Mouse (Mus musculus) gastrocnemius, postnatal 25 days (tissue): ENCODE measurements around the gene Omp. TPM values are rescaled to one million over a fixed set of nuclear protein-coding genes. Genes with fewer than 3 reads are reported as not detected.
A peak's percentile ranks its signal among the peaks of the same experiment; 100 is the strongest.

Source experiments
- DNase-seq: peaks from one replicate; pipeline ENCODE4 v3.0.0; 2022
- total RNA-seq, 2 experiments: library from RNA; stranded (reverse); gene quantifications; 1 replicate in 1 of 2; 2 replicates in 1 of 2; pipeline ENCODE4 v1.2.3; 2021

Gene Omp
- total RNA-seq, 2 experiments from 2014 or later, result 0.11 TPM; not detected in 1

DNA sequence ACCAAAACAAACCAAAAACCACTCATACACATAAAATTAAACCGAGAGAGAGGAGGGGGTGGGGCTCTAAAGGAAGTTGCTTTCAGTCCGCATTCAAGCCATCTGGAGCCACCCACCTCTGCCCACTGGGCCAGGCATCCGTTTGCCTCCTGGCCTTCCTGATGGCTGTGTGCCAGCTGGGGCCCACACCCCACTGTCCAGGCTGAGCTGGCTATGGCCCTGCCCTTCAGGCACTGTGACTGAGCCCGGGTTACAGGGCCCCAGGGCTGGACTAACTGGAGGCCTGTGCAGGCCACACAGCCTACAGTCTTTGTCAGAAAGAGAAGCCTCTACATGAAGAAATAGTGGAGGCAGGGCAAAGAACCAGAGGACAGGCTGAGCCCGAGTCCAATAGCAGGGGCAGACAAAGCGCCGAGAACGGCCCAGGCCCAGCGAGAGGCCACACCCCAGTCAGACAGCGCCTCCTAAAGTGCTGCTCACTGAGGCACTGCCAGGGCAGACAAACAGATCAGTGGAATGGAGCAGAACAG, 19.8 kb upstream of the Omp start:
- peak; percentile 38 for DNase-seq

DNA sequence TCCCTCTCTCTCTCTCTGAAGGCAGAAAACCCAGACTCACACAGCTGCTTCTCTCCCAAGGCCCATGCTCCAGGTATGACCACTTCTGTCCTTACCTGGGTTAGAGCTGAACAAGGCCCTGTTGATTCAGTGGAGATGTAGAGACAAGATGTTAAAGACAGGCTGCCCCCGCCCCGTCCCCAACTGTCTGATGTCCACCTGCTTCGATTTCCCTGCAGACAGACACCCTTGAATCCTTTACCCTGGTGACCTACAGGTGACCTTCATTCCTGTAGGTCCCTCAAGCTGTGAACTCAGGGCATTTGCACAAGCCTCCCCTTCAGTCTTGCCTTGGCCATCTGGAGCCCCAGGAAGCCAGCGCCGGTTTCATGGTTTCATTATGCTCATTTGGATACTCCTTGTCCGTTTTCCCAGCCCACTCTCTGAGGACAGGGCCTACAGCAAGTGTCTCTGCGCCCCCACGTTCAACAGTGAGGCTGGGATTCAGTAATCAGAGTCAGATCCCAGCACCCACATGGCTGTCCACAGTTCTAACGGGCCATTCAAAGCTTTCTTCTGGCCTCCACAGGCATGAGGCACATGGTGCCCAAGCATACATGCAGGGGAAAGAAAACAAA, 19.2 kb upstream of the Omp start:
- DNase-seq, result no peak

DNA sequence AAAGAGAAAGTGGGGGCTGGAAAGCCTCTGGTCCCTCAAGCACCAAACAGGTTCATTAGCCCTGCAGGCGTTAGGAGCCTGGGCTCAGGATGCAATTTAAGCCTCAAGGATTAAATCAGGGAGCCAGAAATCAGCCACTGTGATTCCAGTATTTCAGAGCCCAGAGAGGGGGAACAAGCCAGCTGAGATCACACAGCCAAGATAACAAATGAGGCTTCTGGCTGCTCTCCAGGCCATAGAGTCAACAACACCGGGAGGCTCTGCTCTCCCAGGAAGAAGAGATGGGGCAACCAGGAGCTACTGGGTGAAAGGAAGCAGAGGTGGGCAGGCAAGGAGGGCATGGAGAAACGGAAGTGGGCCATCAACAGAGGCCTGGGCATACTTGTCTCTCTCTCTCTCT, 18.4 kb upstream of the Omp start:
- peak; percentile 7 for DNase-seq

DNA sequence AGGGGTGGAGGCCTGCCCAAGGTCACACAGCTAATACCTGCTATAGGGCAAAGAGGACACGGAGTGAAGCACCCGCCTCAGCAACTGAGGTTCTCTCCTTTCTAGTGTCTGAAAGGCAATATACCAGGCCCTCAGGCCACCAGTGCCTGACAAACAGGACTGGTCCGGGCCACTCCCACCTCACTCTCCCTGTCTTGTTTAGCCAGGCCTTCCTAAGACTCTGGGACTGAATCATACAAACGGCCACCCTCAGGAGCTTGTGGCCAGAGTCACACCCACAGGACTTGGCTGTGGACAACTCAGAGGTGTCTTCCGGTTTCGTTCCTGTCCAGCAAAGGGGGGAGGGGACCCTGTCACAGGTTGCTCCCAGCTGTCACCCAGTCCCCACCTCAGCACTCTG, 16.9 kb upstream of the Omp start:
- no peak for DNase-seq

DNA sequence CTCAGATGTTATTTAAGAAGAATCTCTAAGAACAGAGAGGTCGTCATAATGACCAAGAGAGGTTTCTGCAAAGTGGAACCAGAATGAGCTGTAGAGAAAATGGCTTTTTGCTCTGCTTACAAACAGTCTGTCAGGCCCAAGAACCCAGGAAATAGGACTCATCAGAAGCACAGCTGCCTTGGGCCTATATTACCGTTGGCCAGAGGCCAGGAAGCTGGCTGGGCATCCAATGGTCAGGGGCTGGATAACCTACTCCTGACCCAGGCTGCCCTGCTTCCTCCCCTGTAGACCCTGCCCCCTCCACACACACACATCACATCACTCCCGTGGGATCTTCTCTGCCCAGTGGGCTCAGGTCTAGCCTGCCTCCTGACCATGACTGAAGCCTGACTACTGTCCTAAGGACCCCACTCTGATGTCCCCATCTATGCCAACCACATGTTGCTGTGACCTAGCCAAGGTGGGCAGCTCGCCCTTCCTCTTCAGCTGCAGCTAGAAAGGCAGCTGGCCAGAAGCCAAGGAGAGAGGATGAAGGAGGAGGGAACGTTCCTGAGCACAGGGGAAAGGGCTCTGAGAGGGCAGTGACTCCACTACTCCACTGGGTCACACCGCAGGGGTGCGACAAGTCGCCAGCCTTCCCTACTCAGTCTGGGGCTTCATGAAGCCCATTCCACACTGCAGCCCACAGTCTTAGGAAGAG, 14.9 kb upstream of the Omp start:
- DNase-seq, result no peak

DNA sequence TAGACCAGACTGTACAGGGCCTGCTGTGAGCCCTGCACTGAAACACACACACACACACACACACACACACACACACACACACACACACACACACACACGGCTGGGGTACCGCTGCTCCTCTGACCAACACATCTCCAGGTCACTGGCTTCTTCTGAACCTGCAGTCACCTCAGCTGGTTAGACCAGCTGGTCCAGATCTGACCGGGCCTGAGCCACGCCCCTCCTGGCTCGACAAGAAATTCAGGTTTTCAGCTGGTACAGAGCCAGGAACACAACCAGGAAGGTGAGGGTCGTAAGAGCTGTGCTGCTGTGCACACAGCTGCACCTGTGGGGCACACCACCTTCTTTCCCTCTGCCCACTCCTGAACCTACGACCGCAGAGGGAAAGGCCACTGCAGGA, 13.2 kb upstream of the Omp start:
- no peak for DNase-seq

DNA sequence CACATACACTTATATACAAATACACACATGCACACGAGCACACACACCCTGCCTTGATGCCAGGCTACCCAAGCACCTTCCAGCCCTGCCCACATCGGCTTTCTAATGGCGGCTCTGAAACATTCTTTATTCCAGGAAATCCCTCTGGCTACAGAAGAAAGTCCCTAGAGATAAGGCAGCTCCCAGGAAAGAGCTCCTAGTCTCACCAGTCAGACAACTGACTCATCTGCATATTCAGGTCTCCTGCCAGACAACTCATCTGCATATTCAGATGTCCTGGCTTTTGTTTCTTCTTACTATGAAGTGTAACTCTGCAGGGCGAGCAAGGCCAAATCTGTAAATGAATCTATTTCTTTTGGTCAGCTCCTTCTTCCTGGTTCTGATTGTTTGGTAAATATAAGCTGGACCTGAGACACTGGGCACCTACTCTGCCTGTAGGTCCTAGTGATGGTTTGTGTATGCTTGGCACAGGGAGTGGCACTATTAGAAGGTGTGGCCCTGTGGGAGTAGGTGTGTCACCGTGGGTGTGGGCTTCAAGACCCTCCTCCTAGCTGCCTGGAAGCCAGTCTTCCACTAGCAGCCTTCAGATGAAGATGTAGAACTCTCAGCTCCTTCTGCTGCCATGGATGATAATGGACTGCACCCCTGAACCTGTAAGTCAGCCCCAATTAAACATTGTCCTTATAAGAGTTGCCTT, 12.5 kb upstream of the Omp start:
- DNase-seq, result no peak

DNA sequence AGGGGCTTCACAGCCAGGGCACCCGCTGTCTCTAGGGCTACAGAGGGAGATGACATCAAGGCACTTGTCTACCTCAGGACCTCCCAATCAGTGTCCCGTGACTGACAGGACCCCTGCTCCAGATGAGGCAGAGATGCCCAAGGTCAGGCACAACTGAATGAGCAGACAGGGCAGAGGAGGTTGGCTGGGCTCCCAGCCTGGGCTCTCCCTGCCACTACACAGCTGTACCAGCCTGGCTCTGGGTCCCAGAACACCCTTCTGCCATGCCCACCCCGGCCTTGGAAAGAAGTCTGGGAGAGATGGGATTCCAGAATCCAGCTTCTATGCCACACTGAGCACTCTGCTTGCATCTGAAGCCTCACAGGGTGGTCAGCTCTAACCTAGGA, 11.0 kb upstream of the Omp start:
- no peak for DNase-seq

DNA sequence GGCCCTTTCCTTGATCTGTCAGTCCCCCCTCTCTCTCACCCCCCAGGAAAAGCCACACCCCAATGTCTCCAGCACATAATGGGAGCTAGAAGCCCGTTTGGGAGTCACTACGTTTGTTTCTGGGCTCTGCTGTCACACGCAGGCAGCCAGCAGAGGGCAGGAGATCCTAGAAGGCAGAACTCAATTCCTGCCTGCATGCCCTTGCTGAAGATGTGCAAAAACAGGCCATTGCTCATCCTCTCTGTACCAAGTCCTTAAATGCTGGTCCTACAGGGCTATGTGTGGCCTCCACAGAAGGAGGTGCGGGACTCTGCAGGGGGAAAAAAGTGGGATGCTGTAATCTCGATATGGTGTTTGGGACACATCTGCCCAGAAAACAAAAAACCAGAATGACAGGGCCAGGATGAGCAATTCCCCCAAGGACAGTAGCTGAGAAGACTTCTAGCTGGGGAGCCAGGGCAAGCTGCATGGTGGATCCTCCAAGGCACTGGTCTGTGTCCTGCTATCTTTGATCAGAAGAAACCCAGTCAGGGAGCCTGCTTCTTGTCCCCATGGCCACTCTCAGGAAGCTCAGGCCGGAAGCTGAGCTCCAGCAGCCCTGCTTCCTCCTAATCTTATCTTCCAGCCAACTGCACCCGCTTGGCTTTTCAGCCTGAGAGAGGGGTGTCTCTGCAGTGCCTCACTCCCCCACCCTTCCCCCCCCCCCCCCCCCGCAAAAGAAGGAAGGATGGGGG, 10.4 kb upstream of the Omp start:
- peak; percentile 46 for DNase-seq

DNA sequence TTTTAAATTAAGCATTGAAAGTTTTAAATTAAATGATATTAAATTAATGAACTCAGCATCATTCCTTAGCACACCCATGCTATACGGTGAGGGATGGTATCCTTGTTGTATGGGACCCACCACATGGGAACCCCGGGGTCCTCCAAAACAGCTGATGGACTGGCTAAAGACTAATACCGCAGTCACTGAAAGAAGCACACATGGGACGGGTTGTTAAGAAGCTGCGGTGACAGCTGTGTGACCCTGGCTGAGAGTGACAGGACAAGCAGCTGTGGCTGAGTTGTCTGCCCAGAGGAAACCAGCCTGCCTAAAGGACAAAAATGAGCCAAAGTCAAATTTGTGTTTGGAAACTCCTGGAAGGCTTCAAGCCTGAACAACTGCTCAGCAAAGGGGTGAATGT, 8.6 kb upstream of the Omp start:
- no peak for DNase-seq

DNA sequence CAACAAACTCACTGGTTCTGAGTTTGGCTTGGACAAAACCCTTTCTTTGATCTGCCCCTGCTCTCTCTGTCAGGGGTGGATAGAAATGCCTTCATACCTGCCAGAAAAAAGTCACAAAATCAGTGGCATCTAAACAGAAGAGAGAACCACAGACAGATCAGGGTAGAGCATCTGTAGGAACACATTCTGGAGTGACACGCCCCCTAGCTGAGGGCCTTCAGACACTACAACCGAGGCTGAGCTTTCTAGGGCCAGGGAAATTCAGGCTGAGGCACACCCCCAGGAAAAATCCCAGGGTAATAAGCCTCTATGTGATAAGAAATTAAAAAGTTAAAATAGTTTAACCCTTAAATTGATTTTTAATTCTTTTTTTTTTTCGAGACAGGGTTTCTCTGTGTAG, 8.0 kb upstream of the Omp start:
- no peak for DNase-seq

DNA sequence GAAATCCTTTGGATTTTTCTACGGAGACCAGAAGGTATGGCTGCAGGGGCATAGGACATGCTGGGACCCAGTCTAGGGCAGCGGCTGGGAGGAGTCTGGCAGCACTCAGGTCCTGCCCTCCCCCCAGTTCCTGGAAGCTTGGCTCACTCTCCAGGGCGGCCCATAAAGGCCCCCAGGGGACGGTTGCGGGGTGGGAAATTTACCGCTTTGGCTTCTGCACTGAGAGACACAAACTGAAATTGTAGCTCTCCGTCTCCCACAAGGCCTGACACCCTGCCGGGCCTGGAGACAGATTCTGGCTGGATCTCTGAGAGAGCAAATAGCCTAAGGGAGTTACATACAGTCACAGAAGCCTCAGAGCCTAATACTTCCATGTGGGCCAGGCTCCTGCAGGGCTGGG, 7.1 kb upstream of the Omp start:
- DNase-seq, result no peak

DNA sequence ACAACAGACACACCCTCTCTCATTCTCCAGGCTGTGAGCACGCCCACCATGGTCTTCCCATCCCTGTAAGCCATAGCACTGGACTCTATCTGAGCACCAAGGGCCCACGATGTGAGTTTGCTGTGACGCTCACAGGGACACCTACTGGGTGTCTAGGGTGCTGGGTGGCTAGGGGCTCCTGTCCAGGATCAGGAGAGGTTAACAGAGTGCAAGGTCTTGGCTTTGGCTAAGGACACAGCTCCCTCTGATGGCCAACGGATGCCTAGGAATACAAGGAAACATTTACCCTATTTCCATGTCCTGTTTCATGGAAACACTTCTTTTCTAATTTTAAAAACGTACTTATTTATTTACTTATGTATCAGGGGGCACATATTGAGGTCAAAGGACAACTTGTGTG, 5.2 kb upstream of the Omp start:
- no peak for DNase-seq

DNA sequence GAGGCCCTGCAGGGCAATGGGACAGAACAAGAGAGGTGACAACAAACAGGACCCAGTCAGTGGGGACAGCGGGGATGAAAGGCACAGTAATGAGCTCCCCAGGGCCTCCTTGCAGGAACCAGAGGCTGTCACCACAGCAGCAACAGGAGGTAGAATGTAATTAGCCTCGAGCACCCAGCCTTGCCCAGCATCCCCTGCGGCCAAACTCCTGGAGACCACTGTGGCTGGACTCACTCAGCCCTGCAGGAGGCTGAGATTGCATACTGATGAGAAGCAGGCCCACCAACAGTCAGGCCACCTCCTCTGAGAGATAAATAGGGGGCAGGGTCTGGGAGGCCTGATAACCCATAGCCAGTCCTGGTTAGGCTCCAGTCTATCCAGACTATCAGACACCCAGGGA, 4.5 kb upstream of the Omp start:
- DNase-seq, result no peak

DNA sequence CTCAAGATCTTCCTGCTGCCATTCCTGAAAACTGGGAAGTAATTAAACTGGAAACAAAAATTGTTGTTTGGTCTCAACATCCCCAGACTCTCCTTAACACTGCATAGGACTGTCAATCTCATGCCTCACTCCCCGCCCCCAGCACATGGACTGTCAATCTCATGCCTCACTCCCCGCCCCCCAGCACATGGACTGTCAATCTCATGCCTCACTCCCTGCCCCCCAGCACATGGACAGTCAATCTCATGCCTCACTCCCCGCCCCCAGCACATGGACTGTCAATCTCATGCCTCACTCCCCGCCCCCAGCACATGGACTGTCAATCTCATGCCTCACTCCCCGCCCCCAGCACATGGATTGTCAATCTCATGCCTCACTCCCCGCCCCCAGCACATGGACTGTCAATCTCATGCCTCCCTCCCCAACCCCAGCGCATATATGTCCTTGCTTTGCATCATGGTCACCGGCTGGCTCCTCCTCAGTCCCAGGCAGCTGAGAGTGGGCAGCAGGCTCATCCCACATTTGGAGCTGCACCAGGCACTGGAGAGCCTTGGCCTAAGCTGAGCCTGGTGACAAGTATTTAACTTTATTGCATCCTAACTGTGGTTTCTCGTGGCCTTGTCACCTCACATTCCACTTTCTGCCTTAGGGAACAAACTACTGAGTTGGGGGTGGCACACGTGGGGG, 3.6 kb upstream of the Omp start:
- DNase-seq, result no peak

DNA sequence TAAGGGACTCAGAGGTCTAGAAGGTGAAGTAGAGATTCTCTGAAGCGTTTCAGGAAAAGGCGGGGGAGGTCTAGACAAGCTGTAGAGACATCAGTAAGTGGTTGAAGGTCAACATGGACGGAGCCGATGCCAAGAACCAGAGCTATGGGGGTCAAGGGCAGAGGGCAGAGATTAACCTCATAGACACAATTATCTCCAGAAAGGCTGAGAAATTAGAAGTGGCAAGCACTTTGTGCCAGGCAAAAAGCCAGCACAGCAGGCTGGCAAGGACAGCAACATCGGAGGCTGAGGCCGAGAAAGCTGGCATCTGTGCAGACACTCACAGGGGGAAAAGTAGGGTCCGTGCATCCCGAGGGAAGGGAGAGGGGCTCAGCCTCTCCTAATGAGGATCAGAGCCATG, 2.5 kb upstream of the Omp start:
- no peak for DNase-seq

DNA sequence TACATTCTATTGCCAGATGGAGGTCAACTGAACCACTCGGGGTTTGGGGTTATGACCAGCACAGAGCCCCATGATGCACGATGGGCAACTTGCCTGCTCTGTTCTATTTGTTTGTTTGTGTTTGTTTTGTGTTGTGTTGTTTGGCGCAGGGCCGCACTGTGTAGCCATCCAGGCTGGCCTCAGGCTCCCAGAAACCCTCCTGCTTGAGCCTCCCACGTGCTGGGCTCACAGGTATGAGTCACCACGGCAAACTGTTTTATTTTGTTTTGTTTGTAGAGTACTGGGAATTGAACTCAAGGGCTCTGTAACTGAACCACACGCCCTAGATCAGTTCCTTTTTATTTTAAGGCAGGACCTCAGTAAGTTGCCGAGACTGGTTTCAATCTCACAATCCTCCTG, 1.1 kb upstream of the Omp start:
- no peak for DNase-seq

DNA sequence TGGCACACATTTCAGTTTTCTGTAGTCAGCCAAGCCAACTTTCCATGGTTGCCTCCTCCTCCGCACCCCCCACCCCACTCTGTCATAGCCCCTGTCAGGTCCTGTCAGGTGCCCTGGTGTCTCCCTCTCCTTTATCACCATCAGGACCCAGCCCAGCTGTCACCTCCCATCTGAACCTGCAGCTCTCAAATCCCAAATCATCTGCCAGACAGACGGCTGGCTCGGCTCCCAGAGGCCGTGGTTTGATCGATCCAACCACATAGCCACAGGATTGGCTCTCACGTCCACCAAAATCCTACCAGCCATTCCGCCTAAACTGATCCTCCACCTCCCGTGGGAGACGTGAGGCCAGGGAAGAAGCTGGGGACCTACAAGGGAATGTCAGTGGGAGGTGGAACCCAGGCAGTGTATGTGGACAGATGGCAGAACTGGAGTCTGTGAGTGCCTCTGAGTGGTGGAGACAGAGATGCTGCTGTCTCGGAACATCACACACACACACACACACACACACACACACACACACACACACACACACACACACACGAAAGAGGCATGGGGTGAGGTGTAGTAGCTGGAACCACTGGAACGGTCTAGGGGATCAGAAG, 642 bp upstream of the Omp start:
- no peak for DNase-seq

DNA sequence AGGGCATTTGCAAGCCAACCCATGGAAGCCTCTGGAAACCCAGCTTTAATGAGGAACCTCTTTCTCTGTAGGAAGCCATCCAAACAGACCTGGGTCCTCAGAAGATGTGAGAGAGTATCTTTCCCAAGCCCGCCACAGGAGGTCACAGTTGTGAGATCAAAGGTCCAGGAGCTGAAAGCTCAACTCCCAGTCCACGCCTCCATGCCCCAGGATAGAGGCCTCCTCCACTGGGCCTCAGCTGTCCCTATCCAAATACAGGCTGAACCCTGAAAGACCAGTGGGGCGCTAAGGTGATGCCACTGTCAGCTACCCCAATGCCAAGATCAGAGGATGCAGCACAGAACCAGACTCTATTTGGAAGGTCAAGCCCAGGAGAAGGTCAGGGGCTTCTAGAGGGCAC, 2.7 kb downstream of the Omp start:
- no peak for DNase-seq

DNA sequence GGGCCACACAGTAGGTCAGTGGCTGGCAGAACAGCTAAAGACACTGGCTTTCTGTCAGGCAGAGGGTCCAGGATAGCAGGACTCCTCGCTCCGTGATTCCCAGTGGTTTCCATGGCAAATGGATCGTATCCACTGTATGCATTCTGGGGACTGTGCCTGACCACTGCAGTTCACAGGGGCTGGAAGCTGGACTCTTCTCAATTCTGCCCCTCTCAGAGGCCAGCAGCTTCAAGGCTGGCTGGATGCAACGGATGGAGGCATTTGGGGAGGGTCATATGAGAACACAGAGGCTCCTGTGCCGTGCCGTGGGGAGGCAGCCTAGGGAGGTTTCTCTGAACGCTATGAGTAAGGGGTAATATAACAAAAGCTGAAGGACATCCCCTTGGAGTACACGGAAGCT, 3.1 kb downstream of the Omp start:
- no peak for DNase-seq

DNA sequence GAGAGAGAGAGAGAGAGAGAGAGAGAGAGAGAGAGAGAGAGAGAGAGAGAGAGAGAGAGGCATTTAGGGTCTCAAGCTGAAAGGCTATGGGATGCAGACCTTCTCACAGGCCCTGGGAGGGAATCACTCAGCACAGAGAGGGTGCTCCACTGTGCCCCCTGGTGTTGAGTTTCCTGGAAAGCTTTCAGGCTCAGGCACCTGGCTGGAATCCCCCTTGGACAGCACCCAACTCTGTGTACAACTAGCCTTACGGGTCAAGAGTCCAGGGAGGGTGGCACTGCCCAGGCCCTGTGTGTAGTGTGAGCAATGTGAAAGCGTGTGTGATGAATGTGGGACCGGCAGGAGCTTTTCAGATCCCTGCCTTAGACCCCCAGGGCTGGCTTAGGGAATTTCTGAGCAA, 4.1 kb downstream of the Omp start:
- no peak for DNase-seq

DNA sequence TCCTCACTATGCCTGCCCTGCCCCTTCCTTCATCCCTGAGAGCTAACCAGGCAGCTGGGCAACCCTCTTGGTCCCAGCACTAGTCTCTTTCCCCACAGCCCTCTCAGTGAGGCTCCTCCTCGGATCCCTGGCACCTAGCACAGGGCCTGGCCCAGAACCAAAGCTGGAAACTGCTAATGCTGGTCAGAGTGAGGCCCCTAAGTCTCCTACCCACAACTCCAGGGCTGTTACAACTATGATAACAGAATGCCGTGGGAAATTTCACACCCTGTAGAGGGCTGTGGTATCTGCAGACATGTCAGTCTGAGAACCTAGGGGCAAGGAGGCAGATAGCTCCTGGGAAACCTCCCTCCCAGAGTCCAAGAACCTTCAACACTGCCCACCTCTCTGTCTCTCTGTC, 4.7 kb downstream of the Omp start:
- DNase-seq, result no peak
